Mouse (Mus musculus) naive thymus-derived CD4-positive, alpha-beta T cell, adult 2 months (primary cell): Measurements from ENCODE around the gene Fancc.

ENCODE experiments used
- DNase-seq: peaks from one replicate; pipeline ENCODE4 v3.0.0-alpha.2; 2011; ENCODE audit warnings: low read depth

Gene Fancc

GRCm38 (mm10) chr13:63260753-63261631, 236.1 kb downstream of the Fancc start:
- peak; percentile 76 for DNase-seq

DNA sequence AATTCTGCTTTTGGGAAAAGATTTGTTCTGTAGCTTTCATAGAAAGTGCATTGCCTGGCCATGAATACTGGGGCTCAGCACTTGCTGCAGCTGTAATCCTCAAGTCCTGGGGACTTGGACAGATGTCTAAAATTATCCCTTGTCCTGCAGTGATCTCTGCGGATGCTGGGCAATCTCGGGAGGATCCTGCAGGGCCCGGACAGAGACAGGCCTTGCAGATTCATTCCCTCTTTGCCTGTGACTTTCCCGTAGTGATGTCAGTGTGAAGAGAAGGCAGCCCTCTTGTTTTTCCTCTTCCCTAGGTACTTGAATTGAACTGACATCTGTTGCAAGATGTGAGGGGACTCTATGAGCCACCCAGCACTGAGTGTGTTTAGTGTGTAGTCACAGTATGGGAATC, 236.9 kb downstream of the Fancc start:
- no peak for DNase-seq

GRCm38 (mm10) chr13:63258671-63259070, 238.4 kb downstream of the Fancc start:
- DNase-seq, result no peak

GRCm38 (mm10) chr13:63258167-63258582, 238.9 kb downstream of the Fancc start:
- no peak for DNase-seq

- DNase-seq, result no peak
Measured at GRCm38 (mm10) chr13:63256807-63257206, 240.3 kb downstream of the Fancc start.

- no peak for DNase-seq
Measured at GRCm38 (mm10) chr13:63256146-63256545, 240.9 kb downstream of the Fancc start.

DNA sequence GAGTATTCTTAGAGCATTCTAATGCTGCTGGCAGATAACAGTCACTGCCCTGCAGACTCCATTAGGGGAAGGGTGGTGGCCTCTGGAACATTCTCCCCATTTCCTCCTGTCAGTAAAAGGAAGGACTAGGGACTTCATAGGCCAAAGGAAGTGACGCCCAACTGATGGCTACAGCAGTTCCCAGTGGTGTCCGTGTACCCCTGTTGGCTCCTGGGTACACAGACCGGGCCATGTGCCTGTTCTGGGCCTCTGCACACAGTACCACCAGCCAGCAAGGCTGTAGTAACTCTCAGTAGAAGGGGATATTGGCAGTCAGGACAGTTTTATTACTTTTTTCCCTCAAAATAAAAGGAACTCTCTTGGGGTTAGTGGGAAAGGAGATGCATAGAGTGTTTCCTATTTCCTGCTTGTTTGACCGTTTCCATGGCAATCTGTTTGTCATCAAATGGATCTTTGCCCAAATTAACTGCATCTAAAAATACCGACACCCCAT, 241.5 kb downstream of the Fancc start:
- no peak for DNase-seq

GRCm38 (mm10) chr13:63253886-63254636, 243.0 kb downstream of the Fancc start:
- DNase-seq, result no peak

DNA sequence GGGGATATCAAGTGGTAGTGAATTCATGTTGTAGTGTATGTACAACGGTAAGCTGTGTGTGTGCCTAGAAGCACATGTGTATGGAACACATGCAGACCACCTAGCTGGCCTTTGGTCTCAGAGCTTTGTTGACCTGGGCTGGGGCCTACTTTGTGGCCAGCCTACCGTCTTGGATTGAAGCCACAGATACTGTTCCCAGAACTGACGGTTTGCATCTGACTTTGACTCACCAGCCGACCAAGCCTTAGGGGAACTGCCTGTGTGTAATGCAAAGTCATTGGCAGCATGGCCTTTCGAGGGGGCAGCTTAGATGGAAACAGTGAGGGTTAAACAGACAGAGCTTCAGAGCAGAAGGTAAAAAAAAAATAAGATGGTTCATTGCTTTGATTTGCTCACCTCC, 243.9 kb downstream of the Fancc start:
- DNase-seq, result no peak

- DNase-seq, result no peak
Measured at GRCm38 (mm10) chr13:63252295-63253010, 244.6 kb downstream of the Fancc start.

- DNase-seq, result no peak
Measured at GRCm38 (mm10) chr13:63251118-63251889, 245.8 kb downstream of the Fancc start.

DNA sequence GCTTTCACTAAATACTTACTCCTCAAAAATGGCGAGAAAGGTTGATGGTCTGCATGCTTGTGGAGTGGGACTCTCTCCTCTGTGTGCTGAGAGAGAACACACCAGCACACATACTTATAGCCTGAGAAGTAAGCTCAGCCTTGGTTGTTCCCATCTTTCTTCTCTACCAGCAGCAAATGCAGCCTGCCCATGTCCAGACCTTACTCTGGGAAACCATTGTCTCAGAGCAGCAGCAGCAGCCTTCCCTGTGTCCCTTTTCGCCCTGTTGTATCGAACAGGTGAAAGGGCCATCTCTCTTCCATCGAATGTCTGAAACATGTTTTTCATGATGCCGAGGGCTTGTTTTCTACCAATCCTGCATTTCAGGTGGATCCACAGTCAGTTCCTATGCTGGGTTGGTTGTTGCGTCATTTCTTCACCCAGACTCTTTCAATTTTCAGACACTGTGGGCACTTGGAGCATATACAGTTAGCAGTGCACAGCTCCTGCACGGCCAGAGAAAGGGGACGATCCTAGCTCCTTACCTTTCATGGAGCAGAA, 246.6 kb downstream of the Fancc start:
- no peak for DNase-seq

- DNase-seq, result peak; percentile 59
Measured at GRCm38 (mm10) chr13:63249741-63250431, 247.2 kb downstream of the Fancc start.

DNA sequence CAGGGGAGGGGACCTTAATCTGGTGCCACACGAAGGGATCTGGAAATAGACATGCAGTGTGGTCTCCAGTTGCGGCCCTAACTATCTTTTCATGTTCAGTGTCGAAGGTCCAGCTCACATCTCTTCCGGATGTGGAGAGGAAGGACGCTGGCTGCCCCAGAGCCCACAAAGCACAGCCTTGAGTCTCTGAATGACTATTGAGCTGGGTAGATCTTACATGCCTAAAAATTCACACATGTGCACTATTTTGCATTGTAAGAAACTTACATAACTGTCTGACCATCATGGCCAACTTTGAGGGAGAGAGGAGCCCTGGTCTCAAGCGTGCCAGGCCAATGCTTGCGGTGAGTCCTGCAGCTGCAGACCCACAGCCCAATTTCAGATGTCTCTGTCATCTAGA, 247.9 kb downstream of the Fancc start:
- peak; percentile 34 for DNase-seq

DNA sequence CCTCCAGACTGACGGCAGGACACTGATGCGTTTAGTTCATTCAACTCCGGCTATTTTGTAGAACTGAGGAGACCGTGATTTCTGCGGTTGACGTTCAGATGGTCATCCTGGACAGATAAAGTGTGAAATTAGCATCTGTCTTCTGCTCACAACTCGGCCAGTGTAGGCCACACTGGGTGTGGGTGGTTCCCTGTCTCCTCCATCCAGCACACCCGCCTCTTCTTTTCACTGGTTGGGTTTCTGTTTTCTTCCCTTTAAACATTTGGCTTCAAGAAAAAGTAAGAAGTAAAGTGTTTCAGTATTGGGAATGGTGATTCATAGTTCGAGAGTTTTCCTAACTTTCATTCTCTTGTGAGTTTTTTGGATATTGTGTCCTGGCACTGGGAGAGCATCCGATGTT, 248.8 kb downstream of the Fancc start:
- DNase-seq, result no peak

DNA sequence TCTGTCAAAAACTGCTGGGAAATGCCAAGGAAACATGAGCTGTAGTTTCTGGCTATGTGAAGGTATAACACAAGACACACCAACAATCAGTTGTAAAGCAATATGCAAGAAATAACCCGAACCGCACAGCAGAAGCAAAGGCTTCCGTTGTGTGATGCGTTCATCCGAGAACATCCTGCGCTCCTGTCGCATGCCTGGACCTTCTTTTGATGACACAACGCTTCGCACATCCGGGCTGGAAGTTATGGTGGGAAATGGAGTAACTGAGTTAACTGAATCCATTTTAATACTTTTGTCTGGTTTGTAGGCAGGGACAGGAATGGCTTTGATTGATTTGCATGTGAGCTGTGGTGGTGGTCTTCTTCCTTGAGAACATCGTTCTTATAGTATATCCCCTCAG, 249.4 kb downstream of the Fancc start:
- no peak for DNase-seq

GRCm38 (mm10) chr13:63247041-63247440, 250.0 kb downstream of the Fancc start:
- no peak for DNase-seq

DNA sequence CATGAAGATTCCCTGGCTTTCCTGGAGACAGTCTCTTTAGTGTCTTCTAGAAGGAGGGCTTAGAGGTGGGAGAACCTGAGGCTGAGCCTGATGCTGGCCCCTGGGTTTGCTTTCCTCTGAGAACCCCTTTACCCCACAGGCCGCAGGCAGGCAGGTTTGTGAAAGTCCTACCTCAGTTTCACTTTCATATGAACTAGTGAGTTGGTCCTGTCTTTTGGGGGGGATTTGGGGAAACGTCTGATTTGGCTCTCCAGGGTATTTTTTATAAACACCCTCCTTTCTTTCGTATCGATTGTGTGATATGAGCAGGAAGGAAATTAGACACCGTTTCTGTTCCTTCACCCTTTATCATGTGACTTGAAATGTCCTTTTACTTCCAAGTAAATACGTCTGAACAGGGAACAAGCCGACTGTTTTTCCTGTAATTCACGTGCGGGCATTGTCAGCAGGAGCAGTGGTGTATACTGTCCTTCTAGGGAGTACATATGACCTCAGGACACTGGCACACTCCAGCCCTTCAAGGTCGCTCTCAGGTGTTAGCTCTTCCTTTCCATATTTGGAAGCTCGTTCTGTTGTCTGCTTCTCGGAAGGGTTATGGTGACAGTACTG, 250.6 kb downstream of the Fancc start:
- peak; percentile 49 for DNase-seq

- peak; percentile 35 for DNase-seq
Measured at GRCm38 (mm10) chr13:63245812-63246211, 251.3 kb downstream of the Fancc start.

- no peak for DNase-seq
Measured at GRCm38 (mm10) chr13:63245218-63245617, 251.9 kb downstream of the Fancc start.
